Mouse (Mus musculus): ENCODE measurements around the gene Upk3b.

DNA sequence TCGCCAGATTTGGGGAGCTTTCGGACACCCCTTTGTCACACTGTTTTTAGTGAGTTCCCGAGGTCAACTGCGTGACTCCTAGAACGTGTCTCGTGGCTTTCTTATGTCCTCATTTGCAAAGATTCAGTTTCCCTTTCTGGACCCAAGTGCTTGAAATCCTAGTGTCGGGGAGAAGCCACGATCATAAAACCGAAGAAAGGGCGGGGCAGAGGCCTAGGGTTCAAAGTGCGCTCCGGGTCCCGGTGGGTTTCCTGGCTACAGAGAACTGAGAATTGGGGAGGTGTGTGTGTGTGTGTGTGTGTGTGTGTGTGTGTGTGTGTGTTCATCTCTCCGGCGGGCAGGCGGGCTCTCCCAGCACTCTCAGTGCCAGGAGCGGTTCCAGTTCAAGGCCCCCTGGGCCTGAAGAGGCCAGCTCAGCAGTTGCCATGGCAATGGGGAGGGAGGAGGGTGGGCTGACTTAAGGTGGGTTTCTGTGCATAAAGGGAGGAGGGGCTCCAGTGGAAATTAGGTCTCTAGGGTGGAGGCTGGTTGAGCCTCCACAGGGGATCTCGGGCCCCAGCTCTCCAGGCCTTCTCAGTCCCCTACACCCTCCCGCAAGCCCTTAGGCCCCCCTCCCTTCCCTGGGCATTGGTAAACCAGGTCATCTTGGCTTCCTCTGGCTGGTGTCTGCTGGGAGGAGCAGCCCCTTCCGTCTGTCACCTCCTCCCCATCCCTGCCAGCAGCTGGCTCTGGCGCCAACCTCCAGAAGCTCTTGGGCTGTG is 46.8 kb downstream of the Upk3b start:
- TF ChIP-seq CTCF (IDR thresholded peaks at IDR 0.05; ENCODE audit: control insufficient read depth, insufficient read depth, insufficient read length) (no peak), CEBPB (IDR thresholded peaks at IDR 0.05; ENCODE audit: low read depth) (no peak), MAX (IDR thresholded peaks at IDR 0.05) (no peak), USF1 (IDR thresholded peaks at IDR 0.05; ENCODE audit: low read depth) (no peak), MYOG (IDR thresholded peaks at IDR 0.05; ENCODE audit: control insufficient read depth, extremely low read depth, insufficient read length) (no peak), MYOD1 (IDR thresholded peaks at IDR 0.05; ENCODE audit: control insufficient read depth, insufficient read length, low read depth) (no peak)

All from C2C12 (cell line).